Mouse (Mus musculus) hindbrain, embryonic 14.5 days (tissue): ENCODE measurements around the gene Madd. TPM values are rescaled to one million over a fixed set of nuclear protein-coding genes. Genes with fewer than 3 reads are reported as not detected.

ENCODE experiments used
- ATAC-seq: fragments of 200-750 bp; cut with Nextera tagmentation; 2 replicates; pipeline ENCODE4 v1.8.0; 2017; ENCODE audit warnings: moderate number of reproducible peaks, mild to moderate bottlenecking, moderate TSS enrichment, moderate library complexity; ENCODE audit not compliant: low FRiP score
- DNase-seq: peaks from one replicate; pipeline ENCODE4 v3.0.0-alpha.2; 2015; ENCODE audit warnings: low spot score
- H3K27ac ChIP-seq: fragments of 300-500 bp; sonication (generic); 2 replicates; pipeline ENCODE4 v1.5.1; 2014; ENCODE audit warnings: mild to moderate bottlenecking, moderate library complexity
- H3K27me3 ChIP-seq: fragments of 300-500 bp; sonication (generic); 2 replicates; pipeline ENCODE4 v1.6.1; 2014; ENCODE audit warnings: mild to moderate bottlenecking, low read length, mixed read lengths; ENCODE audit not compliant: control insufficient read depth, insufficient read depth
- H3K36me3 ChIP-seq: fragments of 300-500 bp; sonication (generic); replicated peaks from 2 replicates; pipeline ENCODE4 v1.6.1; 2014; ENCODE audit not compliant: control insufficient read depth, insufficient read depth
- H3K4me1 ChIP-seq: fragments of 300-500 bp; sonication (generic); replicated peaks from 2 replicates; pipeline ENCODE4 v1.6.1; 2014; ENCODE audit warnings: antibody characterized with exemption, low read length, mixed read lengths; ENCODE audit not compliant: control insufficient read depth, insufficient read depth
- H3K4me2 ChIP-seq: fragments of 300-500 bp; sonication (generic); replicated peaks from 2 replicates; pipeline ENCODE4 v1.6.1; 2014; ENCODE audit warnings: mild to moderate bottlenecking, moderate library complexity
- H3K4me3 ChIP-seq: fragments of 300-500 bp; sonication (generic); replicated peaks from 2 replicates; pipeline ENCODE4 v1.5.1; 2014; ENCODE audit warnings: mild to moderate bottlenecking, low read length
- H3K9ac ChIP-seq: fragments of 300-500 bp; sonication (generic); 2 replicates; pipeline ENCODE4 v1.6.1; 2014
- H3K9me3 ChIP-seq: fragments of 300-500 bp; sonication (generic); 2 replicates; pipeline ENCODE4 v1.6.1; 2016; ENCODE audit warnings: low read length; ENCODE audit not compliant: control insufficient read depth
- WGBS: fragments of 180-500 bp; shearing (Covaris S2); extraction: QIAGEN DNeasy Blood & Tissue Kit; methylation state at CpG from one replicate; pipeline ENCODE4 v1.1.7; 2014; 5-methylcytosine and 5-hydroxymethylcytosine counted together
- polyA plus RNA-seq: library from polyadenylated mRNA; unstranded; fragments of >200 nt; fragmentation: Nextera tagmentation; extraction: Ambion mirVana; gene quantifications from 2 replicates; pipeline ENCODE4 v1.2.1, GENCODE M21; 2014

The Madd gene
- polyA plus RNA-seq, 1 experiment from 2014 or later: 51.6 TPM

DNA sequence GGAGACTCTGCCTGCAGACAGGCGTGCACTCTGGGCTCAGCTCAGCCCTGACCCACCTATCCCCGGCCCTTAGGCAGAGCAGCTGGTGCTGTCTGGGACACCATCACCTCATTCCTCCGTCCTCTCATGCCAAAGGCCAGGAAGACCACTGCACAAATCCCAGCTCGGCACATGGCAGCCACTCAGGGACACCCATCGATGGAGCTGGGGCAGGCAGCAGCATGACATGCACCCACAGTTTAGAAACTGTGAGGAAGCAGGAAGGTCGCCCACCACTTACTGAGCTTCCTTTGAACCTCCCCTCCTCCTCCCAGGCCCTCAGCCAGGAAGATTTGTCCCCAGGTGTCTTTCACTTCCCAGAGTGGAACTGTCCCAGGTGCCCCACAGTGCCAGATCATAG, 46.2 kb downstream of the Madd start:
- Histone ChIP-seq H3K4me2 (no peak overlapping the region), H3K36me3 (peaks cover 60% of the 10 kb centered on the region), H3K9ac (no peak overlapping the region), H3K4me1 (no peaks in the 10 kb centered on the region), H3K27ac (no peak overlapping the region), H3K9me3 (no peaks in the 10 kb centered on the region), H3K27me3 (no peaks in the 10 kb centered on the region), H3K4me3 (no peak overlapping the region)
- ATAC-seq: no peak
- WGBS: 90% methylated on average over 6 of the region's 6 CpGs
- no peak for DNase-seq

DNA sequence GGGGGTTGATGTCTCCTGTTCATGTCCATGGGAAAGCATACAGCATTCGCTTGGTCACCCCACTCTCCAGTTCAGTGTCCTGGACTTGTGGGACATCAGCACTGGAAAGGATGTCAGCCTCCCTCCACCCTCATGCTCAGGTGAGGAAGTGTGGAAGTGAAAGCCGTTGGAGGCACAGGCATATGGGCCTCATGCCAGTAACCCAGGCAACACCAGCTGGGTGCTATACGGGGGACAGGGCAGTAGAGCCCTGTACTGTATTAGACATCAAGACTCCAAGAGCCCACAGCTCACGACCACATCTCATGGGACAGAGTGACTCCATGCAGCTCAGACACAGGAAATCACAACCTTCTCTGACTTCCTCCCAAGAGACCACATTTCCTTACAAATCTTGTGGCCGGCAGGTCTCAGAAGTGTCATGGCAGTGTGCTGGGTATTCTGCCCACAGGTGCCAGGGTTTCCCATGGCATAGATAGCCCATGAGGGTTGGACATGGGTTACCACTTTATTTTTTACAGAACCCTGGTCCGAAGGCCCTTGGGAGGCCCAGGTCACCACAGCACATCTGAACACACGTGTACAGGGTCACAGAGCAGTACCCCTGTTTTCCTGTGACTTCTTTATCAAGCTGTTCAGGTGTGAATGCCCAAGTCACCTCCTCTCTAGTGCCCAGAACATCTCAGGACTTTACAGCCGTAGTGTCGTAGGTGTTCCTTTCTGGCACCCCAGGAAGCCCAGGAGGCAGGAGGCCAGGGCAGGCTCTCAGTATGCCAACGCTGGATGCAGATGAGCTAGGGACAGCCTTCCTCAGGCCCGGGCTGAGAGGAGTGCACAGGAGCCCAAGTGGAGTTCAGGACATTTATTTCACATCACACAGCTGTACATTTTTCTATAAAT, 46.9 kb downstream of the Madd start:
- H3K27me3 ChIP-seq: no peaks in the 10 kb centered on the region
- ATAC-seq: no peak
- H3K9ac ChIP-seq: no peak overlapping the region
- no peak for DNase-seq
- H3K4me1 ChIP-seq: no peaks in the 10 kb centered on the region
- H3K27ac ChIP-seq: no peak overlapping the region
- no peak overlapping the region for H3K4me2 ChIP-seq
- H3K9me3 ChIP-seq: no peaks in the 10 kb centered on the region
- no peak overlapping the region for H3K4me3 ChIP-seq
- 84% methylated on average over 11 of the region's 11 CpGs for WGBS
- H3K36me3 ChIP-seq: peaks cover 53% of the 10 kb centered on the region

- Histone ChIP-seq H3K4me1 (no peaks in the 10 kb centered on the region), H3K4me2 (no peak overlapping the region), H3K27me3 (no peaks in the 10 kb centered on the region), H3K9me3 (no peaks in the 10 kb centered on the region), H3K4me3 (no peak overlapping the region), H3K36me3 (peaks cover 7% of the 10 kb centered on the region), H3K27ac (no peak overlapping the region), H3K9ac (no peak overlapping the region)
- no peak for DNase-seq
- ATAC-seq: no peak
- WGBS: 94% methylated on average over 3 of the region's 3 CpGs
Measured at GRCm38 (mm10) chr2:91132035-91132434, 51.6 kb downstream of the Madd start.

- Histone ChIP-seq H3K4me3 (no peak overlapping the region), H3K9me3 (no peaks in the 10 kb centered on the region), H3K4me2 (no peak overlapping the region), H3K9ac (no peak overlapping the region), H3K27me3 (no peaks in the 10 kb centered on the region), H3K36me3 (no peaks in the 10 kb centered on the region), H3K27ac (no peak overlapping the region), H3K4me1 (no peaks in the 10 kb centered on the region)
- WGBS: 90% methylated on average over 15 of the region's 15 CpGs
- ATAC-seq (no peak), DNase-seq (no peak)
Measured at GRCm38 (mm10) chr2:91131251-91131650, 52.4 kb downstream of the Madd start.

GRCm38 (mm10) chr2:91130126-91130525, 53.5 kb downstream of the Madd start:
- DNase-seq (no peak), ATAC-seq (no peak)
- Histone ChIP-seq H3K36me3 (no peaks in the 10 kb centered on the region), H3K4me3 (no peak overlapping the region), H3K4me2 (no peak overlapping the region), H3K4me1 (no peaks in the 10 kb centered on the region), H3K27me3 (no peaks in the 10 kb centered on the region), H3K9me3 (no peaks in the 10 kb centered on the region), H3K27ac (no peak overlapping the region), H3K9ac (no peak overlapping the region)
- WGBS: 92% methylated on average over 6 of the region's 6 CpGs

- H3K4me3 ChIP-seq: no peak overlapping the region
- H3K27me3 ChIP-seq: no peaks in the 10 kb centered on the region
- H3K9ac ChIP-seq: no peak overlapping the region
- no peaks in the 10 kb centered on the region for H3K4me1 ChIP-seq
- H3K4me2 ChIP-seq: no peak overlapping the region
- ATAC-seq (no peak), DNase-seq (no peak)
- no peaks in the 10 kb centered on the region for H3K9me3 ChIP-seq
- no peak overlapping the region for H3K27ac ChIP-seq
- no peaks in the 10 kb centered on the region for H3K36me3 ChIP-seq
- 86% methylated on average over 5 of the region's 5 CpGs for WGBS
Measured at GRCm38 (mm10) chr2:91128761-91129160, 54.9 kb downstream of the Madd start.

DNA sequence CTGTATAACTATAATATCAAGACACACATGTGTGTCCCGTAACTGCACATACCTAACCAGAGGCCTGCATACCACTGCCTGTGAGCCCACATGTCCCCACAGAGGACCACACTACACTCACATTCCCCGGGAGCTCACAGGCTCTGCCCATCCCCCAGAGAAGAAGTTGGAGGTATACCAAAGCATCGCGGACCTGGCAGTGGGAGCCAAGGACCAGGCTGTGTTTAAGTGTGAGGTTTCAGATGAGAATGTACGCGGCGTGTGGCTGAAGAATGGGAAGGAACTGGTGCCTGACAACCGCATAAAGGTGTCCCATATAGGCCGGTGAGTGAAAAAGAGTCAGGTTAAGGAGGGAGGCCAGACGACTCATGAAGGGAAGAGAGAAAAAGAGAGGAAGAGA, 58.5 kb downstream of the Madd start:
- Histone ChIP-seq H3K4me3 (no peak overlapping the region), H3K9ac (no peak overlapping the region), H3K4me2 (no peak overlapping the region), H3K4me1 (no peaks in the 10 kb centered on the region), H3K27ac (no peak overlapping the region), H3K9me3 (no peaks in the 10 kb centered on the region), H3K27me3 (no peaks in the 10 kb centered on the region), H3K36me3 (no peaks in the 10 kb centered on the region)
- no peak for ATAC-seq
- no peak for DNase-seq
- 91% methylated on average over 10 of the region's 10 CpGs for WGBS

- ATAC-seq: no peak
Measured at GRCm38 (mm10) chr2:91123521-91123920, 60.1 kb downstream of the Madd start.

DNA sequence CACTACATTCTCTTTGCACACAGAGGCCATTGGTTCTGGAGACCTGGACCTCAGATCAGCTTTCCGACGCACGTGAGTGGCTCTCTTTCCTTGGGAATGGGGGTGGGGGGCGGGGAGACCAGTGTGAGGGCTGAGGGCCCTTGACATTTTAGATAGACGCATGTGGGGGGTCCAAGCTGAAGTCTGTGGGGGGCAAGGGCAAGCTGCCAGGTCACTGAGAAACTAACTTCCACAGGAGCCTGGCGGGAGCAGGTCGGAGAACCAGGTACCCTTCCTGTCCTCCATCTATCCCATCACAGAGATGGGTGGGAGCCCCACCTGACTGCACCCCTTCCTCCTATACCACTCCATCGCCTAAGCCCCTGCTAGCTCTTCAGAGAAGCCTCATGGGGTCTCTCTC, 62.1 kb downstream of the Madd start:
- Histone ChIP-seq H3K9ac (no peak overlapping the region), H3K4me2 (no peak overlapping the region), H3K27me3 (no peaks in the 10 kb centered on the region), H3K4me3 (no peak overlapping the region), H3K4me1 (no peaks in the 10 kb centered on the region), H3K36me3 (no peaks in the 10 kb centered on the region), H3K9me3 (no peaks in the 10 kb centered on the region), H3K27ac (no peak overlapping the region)
- DNase-seq: no peak
- ATAC-seq: no peak
- 67% methylated on average over 8 of the region's 8 CpGs for WGBS

More at GRCm38 (mm10) chr2:91123521-91123920, 60.1 kb downstream of the Madd start:
- Histone ChIP-seq H3K9me3 (no peaks in the 10 kb centered on the region), H3K27me3 (no peaks in the 10 kb centered on the region), H3K36me3 (no peaks in the 10 kb centered on the region), H3K4me1 (no peaks in the 10 kb centered on the region), H3K4me3 (no peak overlapping the region), H3K4me2 (no peak overlapping the region), H3K9ac (no peak overlapping the region), H3K27ac (no peak overlapping the region)
- DNase-seq: no peak
- 79% methylated on average over 6 of the region's 6 CpGs for WGBS
